Mouse (Mus musculus) testis, adult 2 months (tissue): Measurements from ENCODE around the gene Klhdc7a. TPM values are rescaled to one million over a fixed set of nuclear protein-coding genes. Genes with fewer than 3 reads are reported as not detected.
A peak's percentile ranks its signal among the peaks of the same experiment; 100 is the strongest.

ENCODE experiments used
- H3K27ac ChIP-seq: fragments of 200-500 bp; 2 replicates; pipeline ENCODE4 v1.5.1; 2012; ENCODE audit warnings: low read depth, low read length; ENCODE audit not compliant: control insufficient read depth, insufficient read depth
- H3K27me3 ChIP-seq: fragments of 200-500 bp; 2 replicates; pipeline ENCODE4 v1.6.1; 2012; ENCODE audit warnings: mild to moderate bottlenecking, low read length, moderate library complexity; ENCODE audit not compliant: control insufficient read depth, insufficient read depth
- H3K36me3 ChIP-seq: fragments of 200-500 bp; 2 replicates; pipeline ENCODE4 v1.6.1; 2012; ENCODE audit warnings: mild to moderate bottlenecking, low read length; ENCODE audit not compliant: control insufficient read depth, insufficient read depth
- H3K4me1 ChIP-seq: fragments of 200-500 bp; 2 replicates; pipeline ENCODE4 v1.6.1; 2012; ENCODE audit warnings: low read length; ENCODE audit not compliant: control insufficient read depth, insufficient read depth
- H3K4me3 ChIP-seq: fragments of 200-500 bp; 2 replicates; pipeline ENCODE4 v1.5.1; 2012; ENCODE audit warnings: low read depth, mild to moderate bottlenecking, low read length, moderate library complexity, mixed read lengths; ENCODE audit not compliant: control insufficient read depth
- CTCF ChIP-seq: fragments of 200-500 bp; IDR thresholded peaks from 2 replicates; pipeline ENCODE4 v1.5.1; 2012; ENCODE audit warnings: low read depth, mild to moderate bottlenecking, inconsistent platforms, low read length, moderate library complexity; ENCODE audit not compliant: control insufficient read depth, insufficient read depth, insufficient replicate concordance
- POLR2A ChIP-seq: fragments of 200-500 bp; IDR thresholded peaks from 2 replicates; pipeline ENCODE4 v1.6.1; 2012; ENCODE audit warnings: low read depth, mild to moderate bottlenecking, inconsistent platforms, low read length, moderate library complexity; ENCODE audit not compliant: control insufficient read depth
- polyA plus RNA-seq: library from polyadenylated mRNA; depleted of rRNA; stranded (reverse); fragments of >200 nt; gene quantifications from 2 replicates; pipeline ENCODE4 v1.2.3, GENCODE M21; 2012

Gene Klhdc7a
- polyA plus RNA-seq, 1 experiment: 0.70 TPM

DNA sequence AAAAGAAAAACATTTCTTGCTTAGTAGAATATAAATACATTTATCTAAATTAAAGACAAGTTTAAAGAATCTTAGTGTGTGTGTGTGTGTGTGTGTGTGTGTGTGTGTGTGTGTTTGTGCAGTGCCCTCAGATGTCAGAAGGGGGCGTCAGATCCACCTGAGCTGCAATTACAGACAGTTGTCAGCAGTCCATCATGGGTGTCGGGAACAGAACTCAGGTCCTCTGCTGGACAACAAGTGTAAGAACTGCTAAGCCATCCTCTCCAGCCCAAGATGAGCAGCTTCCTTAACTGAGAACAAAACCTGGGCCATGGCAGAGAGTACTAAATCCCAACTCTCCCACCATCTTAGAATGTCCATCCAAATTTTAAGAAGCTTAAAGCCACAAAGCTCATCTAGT, 26.0 kb downstream of the Klhdc7a start:
- no peaks in the 10 kb centered on the region for H3K27me3 ChIP-seq
- H3K4me1 ChIP-seq: no peaks in the 10 kb centered on the region
- TF ChIP-seq CTCF (no peak), POLR2A (no peak)
- H3K4me3 ChIP-seq: peak overlapping the region; percentile 81
- H3K27ac ChIP-seq: no peak overlapping the region
- no peaks in the 10 kb centered on the region for H3K36me3 ChIP-seq

DNA sequence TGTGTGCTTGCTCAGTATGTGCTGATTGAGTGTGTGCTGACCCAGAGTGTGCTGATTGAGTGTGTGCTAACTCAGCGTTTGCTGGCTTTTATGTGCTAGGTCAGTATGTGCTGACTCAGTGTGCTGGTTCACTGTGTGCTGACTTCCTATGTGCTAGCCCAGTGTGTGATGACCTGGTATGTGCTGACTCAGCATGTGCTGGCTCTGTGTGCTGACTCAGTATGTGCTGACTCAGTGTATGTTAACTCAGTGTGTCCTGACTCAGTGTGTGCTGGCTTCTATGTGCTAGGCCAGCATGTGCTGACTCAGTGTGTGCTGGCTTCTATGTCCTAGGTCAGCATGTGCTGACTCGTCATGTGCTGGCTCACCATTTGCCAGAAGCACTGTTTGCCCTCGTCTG, 32.3 kb downstream of the Klhdc7a start:
- Histone ChIP-seq H3K4me1 (peaks cover 12% of the 10 kb centered on the region; the same call in 1 of the 2 replicates), H3K36me3 (no peaks in the 10 kb centered on the region), H3K27ac (no peak overlapping the region), H3K27me3 (no peaks in the 10 kb centered on the region), H3K4me3 (no peak overlapping the region)
- TF ChIP-seq POLR2A (no peak), CTCF (no peak)

DNA sequence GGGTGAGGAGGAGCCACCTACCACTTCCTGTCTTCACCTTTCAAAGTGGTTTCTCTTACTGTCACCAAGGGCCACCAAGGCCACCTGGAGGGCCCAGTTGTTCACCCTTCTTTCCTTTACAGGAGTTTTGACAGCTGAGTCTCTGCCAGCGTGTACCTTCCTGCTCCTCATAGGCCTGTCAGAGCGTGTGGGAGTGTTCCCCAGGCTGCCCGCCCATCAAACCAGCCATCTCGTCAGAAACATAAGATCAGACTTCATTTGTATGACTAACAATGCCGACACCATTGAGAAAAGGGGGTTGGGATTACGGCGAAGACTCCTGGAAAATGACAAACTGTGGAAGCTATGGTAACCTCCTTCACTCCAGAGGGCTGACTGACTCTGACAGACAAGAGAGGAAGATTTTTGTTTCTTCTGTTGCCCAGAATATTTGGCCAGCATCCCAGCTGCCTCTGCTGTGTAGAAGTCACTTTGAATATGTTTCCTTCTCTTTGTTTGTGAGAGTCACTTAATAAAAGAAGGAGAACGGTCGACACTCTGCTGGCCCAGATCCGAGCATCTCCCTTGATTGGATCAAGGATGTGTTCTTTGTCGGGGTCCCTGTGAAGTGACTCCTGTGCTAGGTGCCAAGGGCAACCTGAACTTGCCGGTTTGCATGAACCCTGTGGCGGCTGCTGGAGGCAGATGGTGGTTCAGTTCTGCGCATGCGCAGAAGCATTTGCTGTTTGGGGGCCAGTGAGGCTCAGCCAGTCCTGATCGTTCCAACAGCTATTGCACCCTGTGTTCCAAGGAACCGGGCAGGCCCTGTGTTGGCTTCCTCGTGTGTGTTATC, 34.6 kb downstream of the Klhdc7a start:
- Histone ChIP-seq H3K4me3 (peak overlapping the region; percentile 11; the same call in 1 of the 2 replicates), H3K27me3 (no peaks in the 10 kb centered on the region), H3K36me3 (no peaks in the 10 kb centered on the region), H3K4me1 (peaks cover 12% of the 10 kb centered on the region), H3K27ac (no peak overlapping the region)
- no peak for TF ChIP-seq CTCF
- TF ChIP-seq POLR2A: no peak

DNA sequence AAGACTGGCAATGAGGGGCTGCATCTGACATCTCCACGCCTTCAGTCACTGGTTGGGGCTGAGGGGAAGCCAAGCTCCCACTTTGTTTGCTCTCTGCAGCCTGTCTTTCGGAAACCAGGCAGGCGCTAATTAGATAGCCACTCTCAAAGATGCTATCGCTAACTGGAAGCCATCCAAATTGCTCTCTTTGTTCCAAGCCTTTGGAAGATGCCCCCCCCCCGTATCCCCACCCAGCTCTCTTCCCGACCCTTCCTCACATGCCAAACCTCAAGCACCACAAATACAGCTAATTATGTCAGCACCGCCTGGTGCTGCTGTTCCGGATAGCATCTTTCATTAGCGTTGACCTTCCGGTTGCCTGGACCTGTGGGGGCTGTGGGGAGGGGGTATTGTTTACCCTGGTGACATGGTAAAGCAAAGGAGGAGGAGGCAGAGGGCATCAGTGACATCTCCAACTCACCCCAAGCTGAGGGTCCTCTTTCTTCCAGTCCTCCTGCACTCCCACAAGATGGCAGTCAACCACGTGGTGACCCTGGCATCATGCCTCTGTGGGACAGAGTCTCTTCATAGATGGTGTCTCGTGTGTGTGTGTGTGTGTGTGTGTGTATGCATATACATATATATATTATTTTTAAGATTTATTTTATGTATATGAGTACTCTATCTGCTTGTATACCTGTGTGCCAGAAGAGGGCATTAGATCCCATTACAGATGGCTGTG, 35.9 kb downstream of the Klhdc7a start:
- TF ChIP-seq CTCF: no peak
- no peak for TF ChIP-seq POLR2A
- no peak overlapping the region for H3K27ac ChIP-seq
- no peaks in the 10 kb centered on the region for H3K36me3 ChIP-seq
- H3K4me1 ChIP-seq: peaks cover 12% of the 10 kb centered on the region
- no peaks in the 10 kb centered on the region for H3K27me3 ChIP-seq
- no peak overlapping the region for H3K4me3 ChIP-seq

DNA sequence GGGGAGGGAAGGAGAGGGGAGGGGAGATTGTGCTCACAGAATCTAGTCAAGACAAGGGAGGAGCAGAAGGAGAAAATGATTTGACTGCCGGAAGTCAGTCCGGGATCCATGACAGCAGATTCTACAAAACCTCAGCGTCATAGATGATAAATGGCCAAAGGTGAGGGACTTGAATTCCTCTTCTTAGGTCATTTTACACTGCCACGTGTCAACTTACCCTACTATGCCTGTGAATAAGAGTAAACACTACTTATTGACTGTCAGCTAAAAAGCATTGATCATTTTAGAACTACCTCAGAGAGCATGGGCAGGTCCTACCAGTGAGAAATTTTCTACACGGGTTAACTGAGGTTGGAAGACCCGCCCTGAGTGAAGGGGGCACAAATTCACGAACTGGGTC, 36.9 kb downstream of the Klhdc7a start:
- Histone ChIP-seq H3K36me3 (no peaks in the 10 kb centered on the region), H3K27me3 (no peaks in the 10 kb centered on the region), H3K27ac (no peak overlapping the region)

DNA sequence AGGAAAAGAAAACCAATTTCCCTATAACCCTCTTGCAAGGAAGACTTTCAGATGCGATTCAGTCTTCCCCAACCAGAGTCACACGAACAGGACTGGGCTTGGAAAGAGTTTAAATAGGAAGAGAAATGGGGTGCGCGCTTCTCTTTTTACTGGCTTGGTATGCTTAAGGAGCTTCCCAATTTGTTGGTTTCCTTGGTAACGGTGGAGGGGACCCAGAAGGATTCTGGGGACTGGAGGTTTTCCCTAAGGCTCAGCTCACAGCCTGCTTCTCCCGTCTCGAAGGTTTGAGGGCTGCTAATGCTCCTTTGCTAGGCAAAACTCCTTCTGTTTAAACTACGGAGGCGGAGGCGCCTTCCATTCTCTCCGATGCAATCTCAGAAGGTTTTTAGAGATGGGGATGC, 41.7 kb downstream of the Klhdc7a start:
- Histone ChIP-seq H3K36me3 (no peaks in the 10 kb centered on the region), H3K4me1 (no peaks in the 10 kb centered on the region; the same call in 1 of the 2 replicates), H3K27ac (no peak overlapping the region), H3K27me3 (no peaks in the 10 kb centered on the region; the same call in 1 of the 2 replicates), H3K4me3 (no peak overlapping the region)
- TF ChIP-seq CTCF (no peak), POLR2A (no peak)

More for the DNA sequence above, 36.9 kb downstream of the Klhdc7a start:
- TF ChIP-seq CTCF (no peak), POLR2A (no peak)
- Histone ChIP-seq H3K4me1 (peaks cover 12% of the 10 kb centered on the region), H3K4me3 (no peak overlapping the region)

DNA sequence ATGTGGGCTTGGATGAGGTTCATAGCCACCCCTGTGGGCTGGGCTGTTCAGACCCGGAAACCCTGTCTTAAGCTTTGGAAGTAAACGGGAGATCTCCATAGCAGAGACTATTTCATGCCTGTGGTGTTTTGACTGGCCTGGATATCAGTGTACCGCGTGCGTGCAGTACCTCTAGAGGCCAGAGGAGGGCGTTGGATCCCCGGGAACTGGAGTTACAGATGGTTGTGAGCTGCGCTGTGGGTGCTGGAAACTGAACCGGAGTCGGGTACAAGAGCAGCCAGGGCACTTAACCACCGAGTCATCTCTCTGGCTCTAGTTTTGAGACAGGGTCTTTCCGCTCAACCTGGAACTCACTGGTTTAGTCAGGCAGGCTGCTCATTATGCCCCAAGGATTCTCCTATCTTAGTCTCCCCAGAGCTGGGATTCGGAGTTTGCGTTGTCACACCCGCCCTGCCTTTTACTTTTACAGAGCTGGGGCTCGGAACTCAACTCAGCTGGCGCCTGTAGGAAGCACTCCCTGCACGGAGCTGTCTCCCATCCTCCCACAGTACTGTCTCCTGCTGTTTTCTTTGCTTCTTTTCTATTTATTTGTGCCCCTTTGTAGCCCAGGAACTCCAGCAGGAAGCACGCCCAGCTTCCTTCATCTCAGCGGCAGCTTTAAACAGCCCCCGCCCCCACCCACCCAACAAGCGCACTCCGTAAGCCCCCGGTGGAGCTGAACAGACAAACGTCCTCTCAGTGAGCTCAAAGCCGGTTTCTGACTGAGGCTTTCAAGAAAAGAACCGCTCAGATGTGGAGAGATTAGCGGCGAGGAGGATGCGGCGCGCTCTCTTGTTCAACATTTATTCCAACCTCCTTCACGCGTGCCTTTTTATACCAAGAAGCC, 42.3 kb downstream of the Klhdc7a start:
- H3K27ac ChIP-seq: no peak overlapping the region
- H3K27me3 ChIP-seq: no peaks in the 10 kb centered on the region; the same call in 1 of the 2 replicates
- peak overlapping the region; percentile 9; the same call in 1 of the 2 replicates for H3K4me3 ChIP-seq
- TF ChIP-seq CTCF: peak; percentile 71; the same call in 1 of the 2 replicates
- no peak for TF ChIP-seq POLR2A
- no peaks in the 10 kb centered on the region for H3K36me3 ChIP-seq
- H3K4me1 ChIP-seq: no peaks in the 10 kb centered on the region; the same call in 1 of the 2 replicates
